Mouse (Mus musculus): ENCODE results near the gene Efcab2. TPM values are rescaled to one million over a fixed set of nuclear protein-coding genes. Genes with fewer than 3 reads are reported as not detected.

Efcab2 gene
- total RNA-seq (2021): 10 to 100 TPM; 14.7 to 15.9 TPM
- long read RNA-seq, experiment 1, transcript Efcab2-201 (7 exons, 3,580 nt): major isoform, 25 of 30 reads
- long read RNA-seq, experiment 1, partial matches to known transcripts: 0 of 30 reads
- long read RNA-seq, experiment 1, other reads (novel, unspliced or antisense): 5 of 30 reads
- long read RNA-seq, experiment 2, transcript Efcab2-201 (7 exons, 3,580 nt): major isoform, 21 of 30 reads
- long read RNA-seq, experiment 2, partial matches to known transcripts: 1 of 30 reads
- long read RNA-seq, experiment 2, other reads (novel, unspliced or antisense): 8 of 30 reads

GRCm38 (mm10) chr1:178405951-178406711, at the start of gene Efcab2:
TSS of gene Efcab2 (plus strand) at chr1:178406085.
- peak; percentile 96 for DNase-seq
- intact Hi-C loops (cut with DNase I): loop anchor here (1.0 to 5.0 kb wide), 5 partner anchors 37 to 219 kb away; partner anchors contain the start of genes Desi2 and Hnrnpu
- peak within 1 kb of the TSS; percentile 85 for H3K4me3 ChIP-seq
- TF ChIP-seq CTCF (IDR thresholded peaks at IDR 0.05): peak; percentile 65
- H3K27ac ChIP-seq: peak within 1 kb of the TSS; percentile 100

GRCm38 (mm10) chr1:178357776-178358710, 47.8 kb upstream of the Efcab2 start:
- intact Hi-C loops (cut with DNase I): no loop called here
- no peak for TF ChIP-seq CTCF (IDR thresholded peaks at IDR 0.05)
- DNase-seq: no peak
- peak overlapping the region; percentile 71 for H3K27ac ChIP-seq
- H3K4me3 ChIP-seq: no peak overlapping the region

GRCm38 (mm10) chr1:178360264-178360663, 45.6 kb upstream of the Efcab2 start:
- Histone ChIP-seq H3K27ac (no peak overlapping the region), H3K4me3 (no peak overlapping the region)
- DNase-seq: no peak
- intact Hi-C loops (cut with DNase I): no loop called here
- no peak for TF ChIP-seq CTCF (IDR thresholded peaks at IDR 0.05)

DNA sequence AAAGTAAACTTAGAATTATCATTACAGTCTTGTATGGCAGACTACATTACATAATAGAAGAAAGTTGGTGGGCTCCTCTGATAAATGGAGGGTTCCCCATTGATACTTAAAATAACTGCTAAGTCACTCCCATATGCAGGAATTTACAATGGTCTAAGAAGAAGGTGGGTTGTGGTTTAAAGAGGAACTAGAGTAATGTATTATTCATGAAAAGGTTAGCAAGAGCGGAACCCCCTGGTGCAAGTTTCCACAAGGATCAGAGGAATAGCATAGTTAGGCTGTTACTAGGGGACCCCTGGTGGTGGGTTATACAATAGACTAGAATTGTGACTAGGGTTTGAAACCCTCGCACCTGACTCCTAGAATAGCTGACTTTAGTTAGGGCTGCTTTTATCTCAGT, 45.2 kb upstream of the Efcab2 start:
- no peak for DNase-seq
- no peak for TF ChIP-seq CTCF (IDR thresholded peaks at IDR 0.05)
- H3K4me3 ChIP-seq: no peak overlapping the region
- intact Hi-C loops (cut with DNase I): no loop called here
- H3K27ac ChIP-seq: no peak overlapping the region

GRCm38 (mm10) chr1:178365171-178365570, 40.7 kb upstream of the Efcab2 start:
- H3K27ac ChIP-seq: no peak overlapping the region
- H3K4me3 ChIP-seq: no peak overlapping the region
- no peak for DNase-seq
- intact Hi-C loops (cut with DNase I): no loop called here
- TF ChIP-seq CTCF (IDR thresholded peaks at IDR 0.05): no peak

GRCm38 (mm10) chr1:178368121-178368520, 37.8 kb upstream of the Efcab2 start:
- intact Hi-C loops (cut with DNase I): loop anchor here (1.0 to 2.0 kb wide), 2 partner anchors 31 to 37 kb away; partner anchors contain the start of gene Hnrnpu
- TF ChIP-seq CTCF (IDR thresholded peaks at IDR 0.05): no peak
- Histone ChIP-seq H3K27ac (peak overlapping the region; percentile 91), H3K4me3 (peak overlapping the region; percentile 75)
- DNase-seq: no peak

- DNase-seq: peak; percentile 97
- Histone ChIP-seq H3K27ac (peak overlapping the region; percentile 91), H3K4me3 (peak overlapping the region; percentile 75)
- intact Hi-C loops (cut with DNase I): loop anchor here (1.0 to 2.0 kb wide), 2 partner anchors 31 to 36 kb away; partner anchors contain the start of gene Hnrnpu
- TF ChIP-seq CTCF (IDR thresholded peaks at IDR 0.05): no peak
Measured at GRCm38 (mm10) chr1:178368548-178369271, 37.2 kb upstream of the Efcab2 start.

GRCm38 (mm10) chr1:178369272-178369651, 36.6 kb upstream of the Efcab2 start:
- intact Hi-C loops (cut with DNase I): loop anchor here (2.0 kb wide), 1 partner anchor 36 kb away; no protein-coding TSS in a partner anchor
- DNase-seq: peak; percentile 63
- Histone ChIP-seq H3K4me3 (peak overlapping the region; percentile 75), H3K27ac (peak overlapping the region; percentile 91)
- no peak for TF ChIP-seq CTCF (IDR thresholded peaks at IDR 0.05)

GRCm38 (mm10) chr1:178372681-178373080, 33.2 kb upstream of the Efcab2 start:
- Histone ChIP-seq H3K4me3 (no peak overlapping the region), H3K27ac (peak overlapping the region; percentile 38; the same call in 1 of the 2 replicates)
- intact Hi-C loops (cut with DNase I): no loop called here
- DNase-seq: peak; percentile 34
- no peak for TF ChIP-seq CTCF (IDR thresholded peaks at IDR 0.05)

- no peak for TF ChIP-seq CTCF (IDR thresholded peaks at IDR 0.05)
- no peak for DNase-seq
- H3K27ac ChIP-seq: no peak overlapping the region
- intact Hi-C loops (cut with DNase I): no loop called here
- no peak overlapping the region for H3K4me3 ChIP-seq
Measured at GRCm38 (mm10) chr1:178375381-178375780, 30.5 kb upstream of the Efcab2 start.

GRCm38 (mm10) chr1:178376061-178376460, 29.8 kb upstream of the Efcab2 start:
- no peak overlapping the region for H3K4me3 ChIP-seq
- intact Hi-C loops (cut with DNase I): no loop called here
- no peak overlapping the region for H3K27ac ChIP-seq
- no peak for DNase-seq
- TF ChIP-seq CTCF (IDR thresholded peaks at IDR 0.05): no peak
